Mouse (Mus musculus) spleen, adult 2 months (tissue): ENCODE data around the gene I830077J02Rik. TPM values are rescaled to one million over a fixed set of nuclear protein-coding genes. Genes with fewer than 3 reads are reported as not detected.

ENCODE experiments used
- DNase-seq, 2 experiments: peaks; one replicate each; pipeline versions ENCODE4 v3.0.0 to v3.0.0-alpha.2; 2012 to 2021; ENCODE audit warnings: low spot score in 2 of 2, low read depth in 1 of 2
- H3K27ac ChIP-seq: fragments of 200-500 bp; 2 replicates; pipeline ENCODE4 v1.5.1; 2012; ENCODE audit warnings: low read length, inconsistent platforms; ENCODE audit not compliant: insufficient read depth
- H3K27me3 ChIP-seq: fragments of 200-500 bp; 2 replicates; pipeline ENCODE4 v1.6.1; 2012; ENCODE audit warnings: mild to moderate bottlenecking, moderate library complexity, low read length, inconsistent platforms; ENCODE audit not compliant: control insufficient read depth, insufficient read depth
- H3K36me3 ChIP-seq: fragments of 200-500 bp; 2 replicates; pipeline ENCODE4 v1.6.1; 2012; ENCODE audit warnings: mild to moderate bottlenecking, low read length, inconsistent platforms; ENCODE audit not compliant: control insufficient read depth, insufficient read depth
- H3K4me1 ChIP-seq: fragments of 200-500 bp; 2 replicates; pipeline ENCODE4 v1.6.1; 2011; ENCODE audit warnings: inconsistent platforms; ENCODE audit not compliant: control insufficient read depth, insufficient read depth, insufficient read length
- H3K4me3 ChIP-seq: fragments of 200-500 bp; 2 replicates; pipeline ENCODE4 v1.5.1; 2011; ENCODE audit warnings: mild to moderate bottlenecking, inconsistent platforms; ENCODE audit not compliant: insufficient read depth, insufficient read length; ENCODE audit errors: extremely low read depth
- CTCF ChIP-seq: fragments of 200-500 bp; IDR thresholded peaks from 2 replicates; pipeline ENCODE4 v1.5.1; 2011; ENCODE audit warnings: mild to moderate bottlenecking, inconsistent platforms; ENCODE audit not compliant: insufficient read depth, insufficient read length, insufficient replicate concordance; ENCODE audit errors: extremely low read depth
- POLR2A ChIP-seq: fragments of 200-500 bp; IDR thresholded peaks from 2 replicates; pipeline ENCODE4 v1.6.1; 2011; ENCODE audit warnings: low read depth, low read length, inconsistent platforms
- WGBS: fragments of 180-500 bp; shearing (Covaris S2); methylation state at CpG from one replicate; pipeline ENCODE4 v1.1.7; 2018; 5-methylcytosine and 5-hydroxymethylcytosine counted together
- polyA plus RNA-seq: library from polyadenylated mRNA; depleted of rRNA; stranded (reverse); fragments of >200 nt; gene quantifications from 2 replicates; pipeline ENCODE4 v1.2.3, GENCODE M21; 2012

The I830077J02Rik gene
- polyA plus RNA-seq, 1 experiment = 18.8 TPM

DNA sequence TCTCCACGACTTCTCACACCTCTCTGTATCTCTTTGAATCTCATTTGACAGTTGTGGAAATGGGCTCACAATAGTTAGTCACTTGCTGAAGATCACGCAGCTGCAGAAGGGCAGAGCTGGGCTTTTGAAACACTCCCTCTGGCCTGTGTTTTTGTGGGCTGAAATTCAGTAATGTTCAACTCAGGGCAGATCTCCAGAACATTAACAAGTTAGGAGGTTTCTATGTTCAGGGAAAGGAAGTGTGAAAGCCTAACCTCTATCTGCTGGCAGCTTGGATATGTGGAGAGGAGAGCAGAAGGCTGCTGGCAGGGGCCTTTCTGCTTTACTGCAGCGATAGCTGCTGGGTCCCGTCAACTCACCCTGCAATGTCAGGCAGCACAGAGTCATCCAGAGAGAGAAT lies 42.2 kb downstream of the I830077J02Rik start:
- H3K27ac ChIP-seq = no peak overlapping the region
- 67% methylated on average over 4 of the region's 4 CpGs for WGBS
- no peak for DNase-seq
- no peak for TF ChIP-seq CTCF
- TF ChIP-seq POLR2A = no peak
- H3K4me3 ChIP-seq = no peak overlapping the region
- H3K27me3 ChIP-seq = no peaks in the 10 kb centered on the region
- H3K4me1 ChIP-seq = peaks cover 19% of the 10 kb centered on the region; the same call in 1 of the 2 replicates
- H3K36me3 ChIP-seq = no peaks in the 10 kb centered on the region

GRCm38 (mm10) chr3:105888961-105889360 lies 43.5 kb downstream of the I830077J02Rik start:
- DNase-seq = no peak
- Histone ChIP-seq H3K36me3 (no peaks in the 10 kb centered on the region), H3K27ac (no peak overlapping the region), H3K27me3 (no peaks in the 10 kb centered on the region), H3K4me1 (peaks cover 17% of the 10 kb centered on the region; the same call in 1 of the 2 replicates), H3K4me3 (no peak overlapping the region)
- no peak for TF ChIP-seq POLR2A
- no peak for TF ChIP-seq CTCF
- WGBS = 85% methylated on average over 3 of the region's 3 CpGs

DNA sequence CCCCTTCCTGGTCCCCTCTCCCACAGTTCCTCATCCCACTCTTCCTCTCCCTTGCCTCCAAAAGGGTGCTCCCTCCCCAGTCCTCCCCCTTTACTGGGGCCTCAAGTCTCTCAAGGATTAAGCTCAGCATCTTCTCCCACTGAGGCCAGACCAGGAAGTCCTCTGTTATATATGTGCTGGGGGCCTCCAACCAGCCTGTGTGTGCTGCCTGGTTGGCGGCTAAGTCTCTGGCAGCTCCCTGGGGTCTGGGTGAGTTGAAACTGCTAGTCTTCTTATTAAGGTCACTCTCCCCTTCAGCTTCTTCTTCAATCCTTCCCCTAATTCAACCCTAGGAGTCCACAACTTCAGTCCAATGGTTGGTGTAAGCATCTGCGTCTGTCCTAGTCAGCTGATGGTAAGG lies 49.4 kb downstream of the I830077J02Rik start:
- H3K4me3 ChIP-seq = no peak overlapping the region
- H3K36me3 ChIP-seq = no peaks in the 10 kb centered on the region
- 92% methylated on average over 2 of the region's 2 CpGs for WGBS

GRCm38 (mm10) chr3:105882105-105882504 lies 50.4 kb downstream of the I830077J02Rik start:
- H3K4me3 ChIP-seq = no peak overlapping the region
- no peaks in the 10 kb centered on the region for H3K36me3 ChIP-seq
- H3K27me3 ChIP-seq = no peaks in the 10 kb centered on the region
- no peak overlapping the region for H3K27ac ChIP-seq
- DNase-seq = no peak
- H3K4me1 ChIP-seq = no peaks in the 10 kb centered on the region; the same call in 1 of the 2 replicates
- TF ChIP-seq CTCF (no peak), POLR2A (no peak)
- 91% methylated on average over 7 of the region's 7 CpGs for WGBS

More for the DNA sequence above, 49.4 kb downstream of the I830077J02Rik start:
- Histone ChIP-seq H3K4me1 (no peaks in the 10 kb centered on the region; the same call in 1 of the 2 replicates), H3K27ac (no peak overlapping the region), H3K27me3 (no peaks in the 10 kb centered on the region)
- no peak for DNase-seq
- no peak for TF ChIP-seq CTCF
- TF ChIP-seq POLR2A = no peak

GRCm38 (mm10) chr3:105880419-105880818 lies 52.0 kb downstream of the I830077J02Rik start:
- H3K4me1 ChIP-seq = no peaks in the 10 kb centered on the region; the same call in 1 of the 2 replicates
- WGBS = 54% methylated on average over 3 of the region's 3 CpGs
- H3K36me3 ChIP-seq = no peaks in the 10 kb centered on the region
- H3K27me3 ChIP-seq = no peaks in the 10 kb centered on the region
- no peak overlapping the region for H3K27ac ChIP-seq
- no peak for DNase-seq
- TF ChIP-seq POLR2A (no peak), CTCF (no peak)
- H3K4me3 ChIP-seq = no peak overlapping the region

DNA sequence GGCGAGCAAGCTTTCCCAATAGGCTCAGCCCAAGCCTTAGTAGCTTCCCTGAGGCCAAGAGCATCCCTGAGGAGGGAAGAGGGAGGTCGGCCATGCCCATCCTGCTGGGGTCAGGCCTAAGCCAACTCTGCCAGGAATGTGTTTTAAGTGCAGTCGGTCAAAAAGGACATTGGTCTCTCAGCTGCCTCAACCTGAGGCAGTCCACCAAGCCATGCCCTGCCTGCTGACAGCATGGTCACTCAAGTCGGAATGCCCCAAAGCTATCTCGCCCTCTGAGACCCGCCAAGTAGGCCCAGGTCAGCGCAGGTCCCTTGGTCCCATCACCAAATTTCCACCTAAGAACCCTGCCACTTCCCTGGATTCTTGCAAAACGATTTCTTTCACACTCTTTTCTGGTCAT lies 53.7 kb downstream of the I830077J02Rik start:
- Histone ChIP-seq H3K27me3 (no peaks in the 10 kb centered on the region), H3K4me3 (no peak overlapping the region), H3K27ac (no peak overlapping the region), H3K36me3 (no peaks in the 10 kb centered on the region), H3K4me1 (no peaks in the 10 kb centered on the region; the same call in 1 of the 2 replicates)
- DNase-seq = no peak
- no peak for TF ChIP-seq CTCF
- no peak for TF ChIP-seq POLR2A
- 91% methylated on average over 8 of the region's 8 CpGs for WGBS

DNA sequence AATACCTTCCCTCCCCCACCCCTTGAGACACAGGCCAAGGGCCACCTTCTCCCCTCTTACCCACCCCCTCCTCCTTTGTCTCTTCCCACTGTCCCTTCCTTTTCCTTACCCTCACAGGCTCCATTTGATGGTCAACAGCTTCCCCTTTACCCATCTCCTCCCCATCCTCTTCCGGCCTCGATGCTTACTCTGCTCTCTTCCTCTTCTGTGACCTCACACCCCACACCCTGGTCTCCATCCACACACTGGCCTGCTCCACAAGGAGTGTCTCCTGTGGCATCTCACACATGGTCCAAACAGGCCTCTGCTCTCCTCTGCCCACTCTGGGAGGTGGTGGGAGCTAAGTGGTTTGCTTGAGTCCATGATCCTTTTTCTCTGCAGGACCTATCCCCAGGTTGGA lies 54.5 kb downstream of the I830077J02Rik start:
- no peak for TF ChIP-seq CTCF
- no peak for TF ChIP-seq POLR2A
- Histone ChIP-seq H3K4me1 (no peaks in the 10 kb centered on the region; the same call in 1 of the 2 replicates), H3K4me3 (no peak overlapping the region), H3K27me3 (no peaks in the 10 kb centered on the region), H3K36me3 (no peaks in the 10 kb centered on the region), H3K27ac (no peak overlapping the region)
- 38% methylated on average over 2 of the region's 2 CpGs for WGBS
- DNase-seq = no peak
